Mouse (Mus musculus): ENCODE results near the gene Dnm3.

GRCm38 (mm10) chr1:161999338-161999737 lies 478.5 kb downstream of the Dnm3 start:
- TF ChIP-seq CTCF (IDR thresholded peaks at IDR 0.05; ENCODE audit: low read depth, low read length) (no peak), POLR2A (IDR thresholded peaks at IDR 0.05; ENCODE audit: insufficient read depth, low read length) (no peak)
